Mouse (Mus musculus) liver, postnatal 0 days (tissue): ENCODE measurements at regions not wholly inside any gene's neighbourhood (a gene's known extent, or its start where the extent isn't known, plus 50 kb on each side); places are given as distances from the start of the nearest gene placed in this dataset.

Source experiments
- ATAC-seq: fragments of 200-750 bp; cut with Nextera tagmentation; 2 replicates; pipeline ENCODE4 v1.8.0; 2017; ENCODE audit warnings: mild to moderate bottlenecking, moderate library complexity
- DNase-seq: peaks from one replicate; pipeline ENCODE4 v3.0.0-alpha.2; 2016
- H3K27ac ChIP-seq: fragments of 300-500 bp; sonication (generic); 2 replicates; pipeline ENCODE4 v1.5.1; 2014; ENCODE audit warnings: antibody characterized with exemption, moderate library complexity, mild to moderate bottlenecking, low read depth
- H3K27me3 ChIP-seq: fragments of 300-500 bp; sonication (generic); 2 replicates; pipeline ENCODE4 v1.6.1; 2014; ENCODE audit warnings: low read length, control low read depth, mixed read lengths; ENCODE audit not compliant: insufficient read depth
- H3K36me3 ChIP-seq: fragments of 300-500 bp; sonication (generic); replicated peaks from 2 replicates; pipeline ENCODE4 v1.6.1; 2014; ENCODE audit warnings: mild to moderate bottlenecking, control low read depth, low read length, moderate library complexity, mixed read lengths; ENCODE audit not compliant: insufficient read depth
- H3K4me1 ChIP-seq: fragments of 300-500 bp; sonication (generic); 2 replicates; pipeline ENCODE4 v1.6.1; 2014; ENCODE audit warnings: antibody characterized with exemption, mild to moderate bottlenecking, control low read depth; ENCODE audit not compliant: insufficient read depth
- H3K4me2 ChIP-seq: fragments of 300-500 bp; sonication (generic); 2 replicates; pipeline ENCODE4 v1.6.1; 2014; ENCODE audit warnings: low read depth, mild to moderate bottlenecking, low read length, moderate library complexity, mixed read lengths
- H3K4me3 ChIP-seq: fragments of 300-500 bp; sonication (generic); 2 replicates; pipeline ENCODE4 v1.5.1; 2014; ENCODE audit warnings: low read depth, low read length
- H3K9ac ChIP-seq: fragments of 300-500 bp; sonication (generic); replicated peaks from 2 replicates; pipeline ENCODE4 v1.6.1; 2014; ENCODE audit warnings: mild to moderate bottlenecking, moderate library complexity
- H3K9me3 ChIP-seq: fragments of 300-500 bp; sonication (generic); 2 replicates; pipeline ENCODE4 v1.6.1; 2016; ENCODE audit warnings: mild to moderate bottlenecking, control low read depth, low read length, mixed read lengths
- CTCF ChIP-seq: sonication (generic); IDR thresholded peaks from 2 replicates; pipeline ENCODE4 v1.5.1; 2016; ENCODE audit warnings: antibody characterized with exemption, low read depth
- EP300 ChIP-seq: IDR thresholded peaks from 2 replicates; pipeline ENCODE4 v1.6.1; 2016; ENCODE audit warnings: antibody characterized with exemption, low read depth, mild to moderate bottlenecking
- WGBS: fragments of 180-500 bp; shearing (Covaris S2); extraction: QIAGEN DNeasy Blood & Tissue Kit; methylation state at CpG from one replicate; pipeline ENCODE4 v1.1.7; 2014; ENCODE audit not compliant: insufficient replicate concordance; 5-methylcytosine and 5-hydroxymethylcytosine counted together

DNA sequence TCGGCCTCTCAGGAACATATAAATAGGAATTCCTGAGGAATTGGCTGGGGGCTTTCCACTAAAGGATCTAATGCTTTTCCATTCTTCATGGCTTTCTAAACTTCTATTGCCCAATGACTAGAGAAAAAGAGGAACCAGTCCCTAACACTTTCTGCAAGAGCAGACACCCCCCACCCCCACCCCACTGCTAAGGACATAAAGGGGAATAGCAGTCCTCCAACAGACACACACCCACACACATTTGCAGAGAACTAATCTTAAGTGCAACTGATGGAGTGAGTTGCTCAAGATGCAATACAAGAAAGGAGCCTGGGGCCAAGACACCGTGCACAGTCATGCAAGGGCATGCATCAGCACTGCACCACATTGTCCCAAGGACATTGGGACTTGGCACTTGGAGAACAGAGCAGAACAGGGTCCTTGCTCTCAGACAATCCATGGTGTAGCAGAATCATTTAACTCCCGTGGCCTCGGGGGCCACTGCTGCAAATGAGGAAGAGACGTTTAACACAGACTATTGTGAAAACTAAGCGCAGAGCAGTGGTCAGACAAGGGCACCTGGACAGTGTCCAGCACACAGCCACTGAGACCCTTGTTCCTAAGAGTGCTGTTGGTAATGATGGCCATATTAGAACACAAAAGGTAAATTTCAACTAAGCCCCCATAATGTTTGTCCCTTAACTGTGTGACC is 161.1 kb downstream of the Xpnpep1 start:
- Histone ChIP-seq H3K9ac (no peak overlapping the region), H3K27ac (no peak overlapping the region), H3K36me3 (no peaks in the 10 kb centered on the region), H3K4me3 (no peak overlapping the region), H3K4me1 (no peaks in the 10 kb centered on the region), H3K27me3 (no peaks in the 10 kb centered on the region), H3K4me2 (no peak overlapping the region), H3K9me3 (no peaks in the 10 kb centered on the region)
- peak; percentile 14 for DNase-seq
- ATAC-seq: peak; percentile 54
- TF ChIP-seq EP300 (no peak), CTCF (no peak)
- 62% methylated on average over 6 of the region's 6 CpGs for WGBS

DNA sequence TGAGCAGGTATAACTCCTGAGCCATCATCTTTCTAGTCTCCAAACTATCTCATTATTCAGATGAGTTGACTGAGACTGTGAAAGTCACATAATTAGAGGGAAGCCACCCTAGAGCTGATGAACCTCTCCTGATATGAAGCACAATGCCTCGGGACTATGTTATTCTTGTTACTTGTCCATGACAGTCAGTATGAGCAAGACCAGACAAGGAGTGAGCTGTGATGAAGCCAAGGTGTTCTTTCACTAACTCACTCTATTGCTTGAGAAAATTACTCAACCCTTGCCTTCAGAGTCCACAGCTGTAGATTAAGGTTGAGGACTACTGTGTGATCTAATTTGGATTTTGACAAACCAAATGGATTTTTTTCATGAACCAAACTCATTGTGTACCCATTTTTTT is 173.4 kb downstream of the Xpnpep1 start:
- no peak overlapping the region for H3K4me3 ChIP-seq
- no peaks in the 10 kb centered on the region for H3K36me3 ChIP-seq
- no peak for TF ChIP-seq EP300
- H3K27me3 ChIP-seq: no peaks in the 10 kb centered on the region
- no peak overlapping the region for H3K4me2 ChIP-seq
- H3K9ac ChIP-seq: no peak overlapping the region
- 79% methylated on average over 1 of the region's 1 CpGs for WGBS
- no peaks in the 10 kb centered on the region for H3K4me1 ChIP-seq
- H3K27ac ChIP-seq: no peak overlapping the region
- H3K9me3 ChIP-seq: no peaks in the 10 kb centered on the region
- no peak for DNase-seq
- ATAC-seq: no peak

- Histone ChIP-seq H3K27ac (no peak overlapping the region), H3K9ac (no peak overlapping the region), H3K4me1 (no peaks in the 10 kb centered on the region), H3K4me2 (no peak overlapping the region), H3K36me3 (no peaks in the 10 kb centered on the region), H3K4me3 (no peak overlapping the region), H3K27me3 (no peaks in the 10 kb centered on the region), H3K9me3 (no peaks in the 10 kb centered on the region)
- DNase-seq: no peak
- no peak for TF ChIP-seq CTCF
- TF ChIP-seq EP300: no peak
- ATAC-seq: no peak
- 72% methylated on average over 9 of the region's 9 CpGs for WGBS
Observed at GRCm38 (mm10) chr19:52861576-52861975, 178.4 kb downstream of the Xpnpep1 start.

- H3K9ac ChIP-seq: no peak overlapping the region
- no peaks in the 10 kb centered on the region for H3K36me3 ChIP-seq
- ATAC-seq (no peak), DNase-seq (no peak)
- WGBS: 71% methylated on average over 7 of the region's 7 CpGs
- H3K27ac ChIP-seq: no peak overlapping the region
- TF ChIP-seq EP300: no peak
- no peak for TF ChIP-seq CTCF
- H3K27me3 ChIP-seq: no peaks in the 10 kb centered on the region
- no peaks in the 10 kb centered on the region for H3K4me1 ChIP-seq
- no peaks in the 10 kb centered on the region for H3K9me3 ChIP-seq
- H3K4me2 ChIP-seq: no peak overlapping the region
- no peak overlapping the region for H3K4me3 ChIP-seq
Observed at GRCm38 (mm10) chr19:52854068-52854682, 185.8 kb downstream of the Xpnpep1 start.

DNA sequence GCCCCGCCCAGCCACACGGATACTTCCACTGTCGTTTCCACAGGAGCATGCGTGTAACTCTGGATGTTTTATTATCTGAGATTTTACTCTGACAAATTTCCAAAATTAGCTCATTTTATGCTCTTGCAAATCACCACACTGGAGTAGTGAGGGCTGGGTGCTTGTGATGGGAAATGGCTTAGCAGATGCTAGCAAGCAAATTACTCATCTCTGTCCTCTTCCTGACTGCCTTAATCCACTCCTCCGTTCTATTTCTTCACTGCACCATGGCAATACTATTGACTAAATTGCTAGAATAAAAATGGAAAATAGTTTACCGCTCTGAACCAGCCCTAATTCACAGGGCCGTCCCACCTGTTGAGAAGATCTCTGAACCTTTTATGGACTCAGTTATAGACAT is 223.8 kb downstream of the Xpnpep1 start:
- TF ChIP-seq CTCF (no peak), EP300 (no peak)
- H3K9ac ChIP-seq: no peak overlapping the region
- no peak overlapping the region for H3K4me3 ChIP-seq
- no peaks in the 10 kb centered on the region for H3K4me1 ChIP-seq
- no peaks in the 10 kb centered on the region for H3K9me3 ChIP-seq
- no peak overlapping the region for H3K4me2 ChIP-seq
- no peak overlapping the region for H3K27ac ChIP-seq
- ATAC-seq: no peak
- WGBS: 85% methylated on average over 7 of the region's 7 CpGs
- H3K27me3 ChIP-seq: no peaks in the 10 kb centered on the region
- no peak for DNase-seq
- H3K36me3 ChIP-seq: no peaks in the 10 kb centered on the region

DNA sequence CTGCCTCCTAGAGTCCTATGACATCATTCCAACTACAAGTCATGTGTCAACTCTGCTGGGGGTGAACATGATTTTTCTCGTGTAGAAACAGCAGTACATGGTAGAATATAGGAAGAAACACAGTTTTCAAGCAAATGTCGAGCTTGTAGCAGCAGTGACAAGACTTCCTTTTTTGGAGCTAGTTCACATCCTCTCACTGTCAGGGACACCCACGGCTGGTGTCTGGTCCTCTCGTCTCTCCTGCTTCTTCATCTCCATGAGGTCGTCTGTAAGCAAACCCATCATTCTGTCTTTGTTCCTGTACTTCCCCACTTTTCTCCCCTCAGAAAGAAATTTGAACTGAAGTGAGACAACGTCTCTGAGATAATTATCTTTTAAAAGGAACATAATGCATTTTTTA is 228.0 kb downstream of the Xpnpep1 start:
- no peaks in the 10 kb centered on the region for H3K27me3 ChIP-seq
- no peak for DNase-seq

More for the DNA sequence above, 228.0 kb downstream of the Xpnpep1 start:
- Histone ChIP-seq H3K9ac (no peak overlapping the region), H3K4me1 (no peaks in the 10 kb centered on the region), H3K9me3 (no peaks in the 10 kb centered on the region), H3K36me3 (no peaks in the 10 kb centered on the region), H3K4me3 (no peak overlapping the region), H3K4me2 (no peak overlapping the region), H3K27ac (no peak overlapping the region)
- TF ChIP-seq EP300: no peak
- no peak for TF ChIP-seq CTCF
- 43% methylated on average over 6 of the region's 6 CpGs for WGBS
- no peak for ATAC-seq
